Mouse (Mus musculus): Measurements from ENCODE around the gene Defb28. TPM values are rescaled to one million over a fixed set of nuclear protein-coding genes. Genes with fewer than 3 reads are reported as not detected.

The Defb28 gene
- total RNA-seq (2021): not detected
- polyA plus RNA-seq (2012; rRNA removed): not detected in 2 replicates
- long read RNA-seq: 0 reads

GRCm38 (mm10) chr2:152517981-152518380 lies at the start of gene Defb28:
Gene Defb28 (plus strand): TSS chr2:152518255.
- DNase-seq: peak; percentile 66

DNA sequence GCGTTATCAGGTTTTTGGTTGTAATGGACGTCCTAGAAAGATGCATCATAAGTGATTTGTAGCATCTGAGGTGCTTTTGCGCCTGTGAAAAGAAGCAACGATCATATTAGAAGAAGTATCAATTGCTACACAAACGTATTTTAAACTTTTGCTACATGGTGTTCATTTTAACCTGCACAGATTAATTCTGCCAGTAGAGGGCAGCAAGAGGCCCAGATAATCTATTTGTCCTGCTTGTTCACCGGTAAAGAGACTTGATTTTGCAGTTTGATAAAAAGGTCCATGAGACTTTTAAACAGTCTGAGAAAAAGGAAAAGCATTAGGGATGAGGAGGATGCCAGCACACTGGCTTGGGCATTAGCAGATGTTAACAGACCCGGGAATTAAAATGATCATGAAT lies 47.1 kb upstream of the Defb28 start:
- DNase-seq: peak; percentile 23

- DNase-seq: no peak
Observed at GRCm38 (mm10) chr2:152472434-152472833, 45.6 kb upstream of the Defb28 start.

- no peak for DNase-seq
Observed at GRCm38 (mm10) chr2:152476763-152477162, 41.3 kb upstream of the Defb28 start, which contains the start of gene Defb20. Gene Defb20 (plus strand): TSS chr2:152477063.

GRCm38 (mm10) chr2:152480881-152481280 lies 37.2 kb upstream of the Defb28 start:
- DNase-seq: no peak

GRCm38 (mm10) chr2:152481726-152482125 lies 36.3 kb upstream of the Defb28 start:
- DNase-seq: no peak

DNA sequence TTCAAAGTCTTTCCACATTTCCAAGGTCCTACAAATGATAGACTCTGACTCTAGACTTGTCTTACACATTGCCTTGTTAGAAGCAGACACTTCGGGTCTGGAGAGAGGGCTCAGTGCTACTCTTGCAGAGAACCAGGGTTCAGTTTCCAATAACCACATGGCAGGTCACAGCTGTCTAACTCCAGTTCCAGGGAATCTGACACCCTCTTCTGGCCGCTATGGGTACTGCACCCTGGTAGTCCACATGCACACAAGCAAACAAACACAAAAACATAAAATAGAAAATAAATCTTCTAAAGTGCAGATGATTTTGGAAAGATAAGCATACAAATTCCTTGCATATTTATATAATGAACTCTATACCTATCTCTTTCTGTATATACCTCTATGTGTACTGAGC lies 31.0 kb upstream of the Defb28 start:
- no peak for DNase-seq

DNA sequence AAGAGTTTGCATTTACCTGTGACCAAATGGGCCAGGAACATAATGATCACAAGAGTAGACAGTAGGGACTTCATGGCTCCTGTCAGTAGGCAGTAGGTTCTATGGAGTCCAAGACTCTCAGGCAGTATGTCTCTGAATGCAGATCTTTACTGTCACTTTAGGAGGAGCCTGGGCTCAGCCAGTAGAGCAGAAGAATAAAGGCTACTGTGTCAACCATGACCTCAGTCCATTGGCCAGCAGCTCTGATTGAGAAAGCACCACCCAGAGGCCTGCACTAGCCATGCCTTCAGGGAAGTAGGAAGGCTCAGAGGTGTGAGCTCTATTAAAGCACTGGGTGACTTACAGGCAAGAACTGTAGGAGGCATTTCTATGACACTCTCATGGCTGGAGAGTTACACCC lies 28.0 kb upstream of the Defb28 start, which contains the start of gene Defb22:
TSS of gene Defb22 (minus strand) at position 101 of the 400 bp plus-strand sequence.
- no peak for DNase-seq

DNA sequence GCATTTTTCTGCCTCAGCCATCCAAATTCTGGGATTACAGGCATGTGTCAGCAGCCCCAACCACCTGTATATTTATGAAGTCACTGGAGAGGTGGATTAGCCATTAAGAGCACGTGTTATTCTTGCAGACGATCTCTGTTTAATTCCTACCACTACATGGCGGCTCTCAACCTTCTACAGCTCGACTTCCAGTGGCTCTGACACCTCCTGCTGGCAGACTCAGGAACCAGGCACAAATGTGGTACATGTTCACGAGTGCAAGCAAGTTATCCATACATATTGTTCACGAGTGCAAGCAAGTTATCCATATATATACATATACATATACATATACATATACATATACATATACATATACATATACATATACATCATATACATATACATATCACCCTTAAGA lies 24.9 kb upstream of the Defb28 start:
- no peak for DNase-seq

GRCm38 (mm10) chr2:152498020-152498419 lies 20.0 kb upstream of the Defb28 start:
- no peak for DNase-seq

DNA sequence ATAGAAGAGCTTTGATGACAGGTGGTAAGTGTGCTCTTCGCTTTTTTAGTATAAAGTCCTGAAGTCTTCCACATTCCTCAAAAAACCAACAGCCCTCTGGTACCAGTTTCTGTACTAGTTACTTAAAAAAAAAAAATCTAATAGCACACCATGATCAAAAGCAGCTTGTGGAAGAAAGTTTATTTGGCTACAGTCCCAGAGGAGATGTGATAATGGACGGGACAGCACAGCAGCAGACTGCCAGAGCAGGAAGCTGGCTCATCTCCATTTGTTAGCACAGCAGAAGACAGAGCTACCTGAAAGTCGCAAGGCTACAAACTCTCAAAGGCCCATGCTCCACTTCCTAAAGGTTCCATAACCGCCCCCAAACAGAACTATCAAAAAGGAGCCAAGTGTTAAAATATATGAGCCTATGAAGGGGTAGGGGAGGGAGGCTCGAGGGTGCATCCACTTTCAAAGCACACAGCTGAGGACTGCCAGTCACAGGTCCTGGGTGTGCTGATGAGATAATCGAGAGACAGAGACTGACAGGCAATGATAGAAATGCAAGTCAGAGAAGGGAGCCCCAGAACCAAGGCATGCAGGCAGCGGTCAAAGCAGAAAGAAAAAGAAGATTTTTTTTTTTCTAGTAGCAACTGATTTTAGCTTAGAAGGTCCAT lies 17.7 kb upstream of the Defb28 start:
- DNase-seq: no peak

DNA sequence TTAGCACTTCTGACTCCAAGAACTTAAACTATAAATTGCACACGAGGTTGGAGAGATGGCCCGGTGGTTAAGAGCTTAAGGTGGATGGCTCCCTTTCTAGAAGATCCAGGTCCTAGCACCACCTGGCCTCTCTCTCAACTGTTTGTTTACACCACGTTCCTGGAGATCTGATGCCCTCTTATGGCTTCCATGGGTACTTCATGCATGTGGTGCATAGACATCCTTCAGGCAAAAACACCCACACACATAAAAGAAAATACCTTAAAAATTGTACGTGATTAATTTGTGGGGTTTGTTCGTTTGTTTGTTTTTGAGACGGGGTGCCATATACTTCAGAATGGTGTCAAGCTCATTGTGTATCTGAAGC lies 17.2 kb upstream of the Defb28 start:
- no peak for DNase-seq

GRCm38 (mm10) chr2:152503950-152504349 lies 14.1 kb upstream of the Defb28 start:
- no peak for DNase-seq

- DNase-seq: no peak
Observed at GRCm38 (mm10) chr2:152511592-152511991, 6.5 kb upstream of the Defb28 start, which contains the start of gene Defb26. Gene Defb26 (minus strand): TSS chr2:152511692.

DNA sequence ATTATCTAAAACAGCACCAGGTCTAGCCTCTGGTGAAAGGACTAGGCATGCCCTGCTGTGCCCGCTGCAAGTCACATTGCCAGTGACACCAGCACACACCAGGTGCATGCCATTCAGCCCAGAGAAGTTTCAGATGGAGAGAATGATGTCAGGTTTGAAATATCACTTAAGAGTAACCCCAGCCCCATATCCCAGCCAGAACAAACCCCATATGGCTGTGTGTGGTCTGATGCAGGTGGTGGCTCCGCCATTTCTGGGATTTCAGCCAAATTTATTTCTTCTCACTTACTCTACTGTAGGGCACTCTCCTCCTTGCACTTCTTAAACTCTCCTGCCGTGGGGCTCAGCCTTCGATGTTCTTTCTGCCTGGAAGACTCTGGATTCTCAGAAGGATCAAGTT lies 2.0 kb upstream of the Defb28 start:
- DNase-seq: no peak

DNA sequence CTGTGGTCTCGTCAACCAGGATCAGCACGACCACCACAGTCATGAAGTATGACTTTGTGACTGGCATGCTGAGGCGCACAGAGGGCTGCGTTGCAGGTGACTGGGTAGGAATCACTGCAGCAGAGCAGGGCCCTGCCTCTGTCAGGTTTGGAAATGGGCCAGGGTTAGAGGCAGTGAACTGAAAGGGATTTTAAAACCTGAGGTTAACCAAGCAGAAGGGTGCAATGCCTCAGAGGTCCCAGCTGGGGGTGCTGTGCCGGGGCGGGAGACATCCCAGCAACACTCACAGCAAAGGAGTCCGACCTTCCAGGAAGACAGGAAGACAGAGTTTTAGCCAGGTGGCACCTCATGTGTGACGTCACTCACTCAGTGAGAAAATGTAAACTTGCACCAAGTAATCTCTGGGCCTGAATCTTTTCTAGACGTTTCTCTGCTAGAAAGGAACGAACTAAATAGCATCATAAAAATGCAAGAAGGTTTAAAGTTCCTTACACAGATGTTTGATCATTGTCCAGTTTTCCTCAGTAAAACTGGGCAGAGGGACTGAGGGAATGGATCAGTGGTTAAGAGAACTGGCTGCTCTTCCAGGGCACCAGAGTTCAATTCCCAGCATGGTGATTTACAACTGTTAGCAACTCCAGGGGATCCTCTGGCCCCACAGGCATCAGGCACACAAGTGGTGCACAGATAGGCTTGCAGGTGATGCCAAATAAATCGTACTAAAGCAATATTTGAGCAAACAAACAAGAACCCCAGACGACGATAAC lies 22.1 kb downstream of the Defb28 start, which contains the start of gene Defb29:
TSS of gene Defb29 (minus strand) at position 155 of the 767 bp plus-strand sequence.
- no peak for DNase-seq

DNA sequence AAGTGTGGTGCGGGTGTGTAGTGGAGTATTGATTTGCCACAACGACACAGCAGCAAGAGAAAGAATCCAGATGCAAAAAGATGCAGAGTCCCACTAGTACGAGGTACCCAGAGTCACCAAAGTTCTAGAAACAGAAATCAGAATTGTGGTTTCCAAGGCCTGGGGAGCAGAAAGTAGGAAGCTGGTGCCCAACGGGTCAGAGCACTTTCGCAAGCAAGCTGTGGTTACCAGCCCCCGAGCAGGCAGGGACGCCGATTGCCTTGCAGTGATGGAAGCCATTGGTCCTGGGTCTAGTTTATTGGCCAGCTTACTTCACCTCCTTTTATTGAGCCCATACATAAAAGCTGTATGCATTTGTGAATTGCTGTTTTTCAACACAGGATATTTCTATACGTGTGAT lies 23.9 kb downstream of the Defb28 start:
- DNase-seq: no peak

- DNase-seq: no peak
Observed at GRCm38 (mm10) chr2:152542897-152543296, 24.8 kb downstream of the Defb28 start.

- DNase-seq: no peak
Observed at GRCm38 (mm10) chr2:152543478-152543877, 25.4 kb downstream of the Defb28 start.

GRCm38 (mm10) chr2:152544691-152545090 lies 26.6 kb downstream of the Defb28 start:
- DNase-seq: peak; percentile 67

DNA sequence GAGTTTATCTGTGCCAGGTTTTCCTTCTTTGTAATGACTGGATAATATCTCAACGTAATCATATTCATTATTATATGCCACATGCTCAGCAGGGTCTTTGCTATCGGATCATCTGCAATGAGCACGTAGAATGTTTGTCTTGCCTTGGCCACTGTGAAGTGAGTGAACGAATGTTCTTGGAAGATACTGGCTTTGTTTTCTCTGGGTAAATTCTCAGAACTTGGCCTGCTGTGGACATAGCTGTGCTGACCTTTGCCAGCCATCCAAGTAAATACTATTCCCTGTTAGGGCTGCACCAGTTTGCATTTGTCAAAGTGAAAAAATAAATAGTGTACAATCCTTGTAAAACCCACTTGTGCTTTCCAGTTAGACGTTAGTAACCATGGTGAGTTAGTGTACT lies 30.1 kb downstream of the Defb28 start:
- DNase-seq: no peak

GRCm38 (mm10) chr2:152553774-152554423 lies 35.8 kb downstream of the Defb28 start:
- DNase-seq: peak; percentile 53

GRCm38 (mm10) chr2:152556655-152557054 lies 38.6 kb downstream of the Defb28 start:
- no peak for DNase-seq
